Comparison of ENCODE assay signal across 37 mouse cellular contexts in the genomic region with DNA sequence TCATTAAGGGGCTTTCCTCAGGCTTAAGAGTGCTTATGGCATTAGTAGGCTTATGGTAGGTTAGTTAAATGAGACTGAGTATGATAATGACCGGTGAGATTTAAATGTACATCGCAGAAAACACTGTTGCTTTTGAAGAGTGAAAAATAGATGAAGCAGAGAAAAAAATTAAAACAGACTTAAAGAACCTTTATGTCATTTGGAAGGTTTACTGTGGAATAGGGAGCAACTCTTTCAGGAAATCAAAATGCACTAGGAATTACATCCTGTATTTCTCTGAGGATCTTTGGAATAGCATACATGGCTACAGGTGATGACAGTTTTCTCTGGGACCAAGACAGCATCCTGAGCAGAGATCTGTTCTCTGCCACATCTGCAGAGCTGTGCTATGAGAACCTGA. TPM values are rescaled to one million over a fixed set of nuclear protein-coding genes. Genes with fewer than 3 reads are reported as not detected.
"Had no signal": no experiment of that assay in that cellular context is flagged by ENCODE, and none has a peak within 500 bp of the region (broad histone marks: within the 10 kb centered on the region; RNA-seq: fewer than 3 reads in every experiment).

TSS of gene Taar7e (plus strand) at position 301 of the 400 bp plus-strand sequence.

- DNase-seq: heart, postnatal 10 days; heart, postnatal 14 days; heart, postnatal 36 days; heart, postnatal 4 days; kidney, adult 11 months; kidney, adult 18-20 months; kidney, adult 2 months; kidney, adult 8-10 months; kidney, adult 9 months; kidney, postnatal 10 days; kidney, postnatal 14 days; kidney, postnatal 25 days; kidney, postnatal 36 days; kidney, postnatal 4 days; layer of hippocampus, adult 9-11 months; layer of hippocampus, postnatal 36 days had no signal

- H3K27ac ChIP-seq: heart, embryonic 10.5 days; heart, embryonic 13.5 days; heart, embryonic 15.5 days; hindbrain, embryonic 10.5 days; hindbrain, embryonic 12.5 days; hindbrain, embryonic 13.5 days; hindbrain, embryonic 14.5 days; hindbrain, embryonic 15.5 days; hindbrain, postnatal 0 days; intestine, embryonic 15.5 days; kidney, embryonic 15.5 days; kidney, postnatal 0 days; layer of hippocampus, adult 2 months had no signal

- H3K4me3 ChIP-seq: heart, embryonic 10.5 days; heart, embryonic 12.5 days; heart, embryonic 13.5 days; heart, embryonic 15.5 days; hindbrain, embryonic 10.5 days; hindbrain, embryonic 12.5 days; hindbrain, embryonic 13.5 days; hindbrain, embryonic 15.5 days; intestine, embryonic 15.5 days; kidney, embryonic 15.5 days; layer of hippocampus, adult 2 months had no signal

RNA-seq across cellular contexts. Expression of gene Taar7e, which starts in this region (rescaled TPM):
- total RNA-seq: heart, postnatal 10 days; heart, postnatal 14 days; heart, postnatal 25 days; heart, postnatal 36 days; heart, postnatal 4 days; hematopoietic stem cell, adult 5-6 weeks; hindbrain, postnatal 0 days; layer of hippocampus, adult 18-20 months; layer of hippocampus, adult 2 months; layer of hippocampus, adult 8-10 months; layer of hippocampus, postnatal 10 days; layer of hippocampus, postnatal 14 days; layer of hippocampus, postnatal 25 days; layer of hippocampus, postnatal 36 days had no signal
